In genomic region chr14:72985113-72985512, GRCm38 (mm10) we compare ENCODE assay signal across 25 mouse cellular contexts.
DNase-seq lines count a peak whose midpoint lies in the region; ATAC-seq lines count a peak whose summit lies in the region.
"Had no signal": no experiment of that assay in that cellular context is flagged by ENCODE, and none has a peak within 500 bp of the region (broad histone marks: within the 10 kb centered on the region; RNA-seq: fewer than 3 reads in every experiment).

No protein-coding gene starts in this region.

- peak; percentile 31 for ATAC-seq in CD4-positive, CD25-positive, alpha-beta regulatory T cell, adult 4 months
- ATAC-seq in megakaryocyte progenitor cell, adult 5-6 weeks (replicated peaks; ENCODE audit: poor library complexity) = 0 out of 2 replicates have a peak, but pooled peaks have one; percentile 10
- ATAC-seq in liver, embryonic 11.5 days (replicated peaks; ENCODE audit: low FRiP score) = no peak
- ATAC-seq: activated CD4-positive, CD25-positive, alpha-beta regulatory T cell, adult 4 months; forebrain, embryonic 13.5 days; forebrain, embryonic 16.5 days; hindbrain, embryonic 16.5 days; intestine, embryonic 15.5 days had no signal

- H3K9me3 ChIP-seq in liver, embryonic 11.5 days (ENCODE audit: control insufficient read depth, low read length) = no peaks in the 10 kb centered on the region
- H3K9me3 ChIP-seq: forebrain, embryonic 10.5 days; forebrain, embryonic 13.5 days; heart, embryonic 10.5 days; heart, embryonic 13.5 days; hindbrain, embryonic 12.5 days; intestine, embryonic 15.5 days had no signal

- H3K27ac ChIP-seq in liver, embryonic 11.5 days (ENCODE audit: low read depth, low read length) = no peak overlapping the region
- H3K27ac ChIP-seq: forebrain, embryonic 10.5 days; forebrain, embryonic 13.5 days; gastrocnemius, adult 2 months; heart, embryonic 10.5 days; heart, embryonic 13.5 days; hindbrain, embryonic 12.5 days; intestine, embryonic 15.5 days had no signal

- no peak overlapping the region for H3K4me2 ChIP-seq in liver, embryonic 11.5 days
- H3K4me2 ChIP-seq: forebrain, embryonic 13.5 days; heart, embryonic 13.5 days; hindbrain, embryonic 12.5 days; intestine, embryonic 15.5 days had no signal

- WGBS in liver, embryonic 11.5 days = 85% methylated on average over 5 of the region's 5 CpGs

- H3K27me3 ChIP-seq in liver, embryonic 11.5 days (replicated peaks; ENCODE audit: control insufficient read depth, insufficient read depth, low read length) = no peaks in the 10 kb centered on the region
- H3K27me3 ChIP-seq: forebrain, embryonic 13.5 days; heart, embryonic 13.5 days; hindbrain, embryonic 12.5 days; intestine, embryonic 15.5 days had no signal

- DNase-seq in heart, adult 11 months = peak; percentile 50
- no peak for DNase-seq in heart, adult 8-10 months (ENCODE audit: low spot score)
- no peak for DNase-seq in adrenal gland, postnatal 25 days
- no peak for DNase-seq in liver, embryonic 11.5 days (ENCODE audit: low spot score)
- DNase-seq: adrenal gland, adult 8-10 months; adrenal gland, postnatal 36 days; cerebellum, adult 18-20 months; cerebellum, adult 9-10 months; cerebellum, postnatal 14 days; gastrocnemius, adult 2 months; gastrocnemius, postnatal 14 days; heart, adult 18-20 months; heart, postnatal 14 days; heart, postnatal 4 days had no signal

- H3K9ac ChIP-seq in liver, embryonic 11.5 days (ENCODE audit: low read depth, low read length) = no peak overlapping the region
- H3K9ac ChIP-seq: forebrain, embryonic 13.5 days; heart, embryonic 13.5 days; hindbrain, embryonic 12.5 days; intestine, embryonic 15.5 days had no signal

- H3K4me3 ChIP-seq in liver, embryonic 11.5 days (ENCODE audit: low read depth, low read length) = no peak overlapping the region
- H3K4me3 ChIP-seq: forebrain, embryonic 10.5 days; forebrain, embryonic 13.5 days; gastrocnemius, adult 2 months; heart, embryonic 10.5 days; heart, embryonic 13.5 days; hindbrain, embryonic 12.5 days; intestine, embryonic 15.5 days had no signal

- no peaks in the 10 kb centered on the region for H3K36me3 ChIP-seq in liver, embryonic 11.5 days (ENCODE audit: control insufficient read depth, insufficient read depth, low read length)
- H3K36me3 ChIP-seq: forebrain, embryonic 10.5 days; heart, embryonic 10.5 days; heart, embryonic 13.5 days; hindbrain, embryonic 12.5 days; intestine, embryonic 15.5 days had no signal

- H3K4me1 ChIP-seq in liver, embryonic 11.5 days (replicated peaks; ENCODE audit: control insufficient read depth, insufficient read depth, low read length) = no peaks in the 10 kb centered on the region
- H3K4me1 ChIP-seq: forebrain, embryonic 10.5 days; forebrain, embryonic 13.5 days; heart, embryonic 10.5 days; intestine, embryonic 15.5 days had no signal
